Mouse (Mus musculus) left cerebral cortex, postnatal 36 days (tissue): ENCODE measurements at regions not wholly inside any gene's neighbourhood (a gene's known extent, or its start where the extent isn't known, plus 50 kb on each side); places are given as distances from the start of the nearest gene placed in this dataset.
A peak's percentile ranks its signal among the peaks of the same experiment; 100 is the strongest.

Experiments used
- DNase-seq, 2 experiments: peaks; one replicate each; pipeline ENCODE4 v3.0.0; 2021 to 2022; ENCODE audit warnings: low spot score in 2 of 2, mixed read lengths in 1 of 2
- intact Hi-C: fragments of 180-260 bp; cut with DNase I; formaldehyde crosslinking; loops from one replicate; pipeline ENCODE4 v1.15.1; 2025

GRCm38 (mm10) chr13:26284073-26284444, 485.9 kb downstream of the Hdgfl1 start:
- DNase-seq, result no peak
- intact Hi-C loops, result no loop called here

- intact Hi-C loops, result no loop called here
- no peak for DNase-seq
Measured at GRCm38 (mm10) chr13:26283397-26284072, 486.4 kb downstream of the Hdgfl1 start.

- intact Hi-C loops, result no loop called here
- no peak for DNase-seq
Measured at GRCm38 (mm10) chr13:26282291-26282690, 487.7 kb downstream of the Hdgfl1 start.

GRCm38 (mm10) chr13:26272850-26273249, 497.1 kb downstream of the Hdgfl1 start:
- DNase-seq, result no peak
- intact Hi-C loops, result no loop called here

- no peak for DNase-seq
- intact Hi-C loops, result no loop called here
Measured at GRCm38 (mm10) chr13:26267501-26267900, 502.5 kb downstream of the Hdgfl1 start.

- intact Hi-C loops, result no loop called here
- no peak for DNase-seq
Measured at GRCm38 (mm10) chr13:26235941-26236340, 534.0 kb downstream of the Hdgfl1 start.

- no peak for DNase-seq
- intact Hi-C loops, result no loop called here
Measured at GRCm38 (mm10) chr13:26234703-26235102, 535.3 kb downstream of the Hdgfl1 start.

- DNase-seq, result no peak
- intact Hi-C loops, result no loop called here
Measured at GRCm38 (mm10) chr13:26217299-26217698, 552.7 kb downstream of the Hdgfl1 start.

GRCm38 (mm10) chr13:26216579-26216978, 553.4 kb downstream of the Hdgfl1 start:
- DNase-seq, result no peak
- intact Hi-C loops, result no loop called here

GRCm38 (mm10) chr13:26205532-26206105, 564.3 kb downstream of the Hdgfl1 start:
- intact Hi-C loops, result no loop called here

GRCm38 (mm10) chr13:26194646-26195045, 575.3 kb downstream of the Hdgfl1 start:
- DNase-seq, result no peak
- intact Hi-C loops, result no loop called here

More at GRCm38 (mm10) chr13:26205532-26206105, 564.3 kb downstream of the Hdgfl1 start:
- DNase-seq, result no peak

GRCm38 (mm10) chr13:26183879-26184278, 586.1 kb downstream of the Hdgfl1 start:
- intact Hi-C loops, result no loop called here
- no peak for DNase-seq

GRCm38 (mm10) chr13:26171891-26172482, 598.0 kb downstream of the Hdgfl1 start:
- intact Hi-C loops, result no loop called here

GRCm38 (mm10) chr13:26169641-26170040, 600.3 kb downstream of the Hdgfl1 start:
- peak; percentile 6 to 16 for DNase-seq
- intact Hi-C loops, result no loop called here

More at GRCm38 (mm10) chr13:26171891-26172482, 598.0 kb downstream of the Hdgfl1 start:
- DNase-seq, result no peak

- DNase-seq, result no peak
- intact Hi-C loops, result loop anchor here (10.0 kb wide), 1 partner anchor 214 kb away; no protein-coding TSS in a partner anchor
Measured at GRCm38 (mm10) chr13:26158703-26159102, 611.3 kb downstream of the Hdgfl1 start.

- DNase-seq, result peak; percentile 58 to 59
- intact Hi-C loops, result loop anchor here (10.0 kb wide), 1 partner anchor 210 kb away; no protein-coding TSS in a partner anchor
Measured at GRCm38 (mm10) chr13:26154701-26155471, 615.1 kb downstream of the Hdgfl1 start.

GRCm38 (mm10) chr13:26154251-26154650, 615.7 kb downstream of the Hdgfl1 start:
- intact Hi-C loops, result loop anchor here (10.0 kb wide), 1 partner anchor 209 kb away; no protein-coding TSS in a partner anchor
- no peak for DNase-seq

GRCm38 (mm10) chr13:26153093-26153492, 616.9 kb downstream of the Hdgfl1 start:
- DNase-seq, result no peak
- intact Hi-C loops, result loop anchor here (10.0 kb wide), 1 partner anchor 208 kb away; no protein-coding TSS in a partner anchor

- no peak for DNase-seq
- intact Hi-C loops, result loop anchor here (10.0 kb wide), 1 partner anchor 206 kb away; no protein-coding TSS in a partner anchor
Measured at GRCm38 (mm10) chr13:26150426-26150825, 619.5 kb downstream of the Hdgfl1 start.

- no peak for DNase-seq
- intact Hi-C loops, result no loop called here
Measured at GRCm38 (mm10) chr13:26142811-26143210, 627.2 kb downstream of the Hdgfl1 start.
